Mouse (Mus musculus) adrenal gland, postnatal 10 days (tissue): ENCODE data around the gene Gm10487. TPM values are rescaled to one million over a fixed set of nuclear protein-coding genes. Genes with fewer than 3 reads are reported as not detected.
"Not testable (repeated sequence)": the region's sequence is repeated elsewhere in the genome, so short reads cannot be mapped to it uniquely, and the experiment has no call there.

Experiments
- DNase-seq: peaks from one replicate; pipeline ENCODE4 v3.0.0; 2021; ENCODE audit warnings: mixed read lengths
- long read RNA-seq, 2 experiments: library from polyadenylated mRNA; stranded (forward); transcript quantifications; one replicate each; pipeline ENCODE4 v2.0.0; 2021
- total RNA-seq, 2 experiments: library from RNA; stranded (reverse); gene quantifications; 2 replicates each; pipeline ENCODE4 v1.2.3; 2021

Gene Gm10487
- total RNA-seq = not detected
- long read RNA-seq, experiment 1 = 0 reads
- long read RNA-seq, experiment 2 = 0 reads

- not testable (repeated sequence) for DNase-seq
These were observed at the start of gene Gm10487 for GRCm38 (mm10) chrX:30843369-30843768. Gene Gm10487 (minus strand): TSS chrX:30843469.
